Mouse (Mus musculus) intestine, postnatal 0 days (tissue): Measurements from ENCODE around the gene Apbb2. TPM values are rescaled to one million over a fixed set of nuclear protein-coding genes. Genes with fewer than 3 reads are reported as not detected.

Source experiments
- ATAC-seq: fragments of 200-750 bp; cut with Nextera tagmentation; 2 replicates; pipeline ENCODE4 v1.8.0; 2017; ENCODE audit warnings: mild to moderate bottlenecking, moderate TSS enrichment, moderate library complexity
- H3K27ac ChIP-seq: fragments of 300-500 bp; sonication (generic); 2 replicates; pipeline ENCODE4 v1.5.1; 2014; ENCODE audit warnings: mild to moderate bottlenecking, low read depth, low read length, moderate library complexity
- H3K27me3 ChIP-seq: fragments of 300-500 bp; sonication (generic); replicated peaks from 2 replicates; pipeline ENCODE4 v1.6.1; 2014; ENCODE audit warnings: low read length, mixed read lengths; ENCODE audit not compliant: control insufficient read depth, insufficient read depth
- H3K36me3 ChIP-seq: fragments of 300-500 bp; sonication (generic); 2 replicates; pipeline ENCODE4 v1.6.1; 2014; ENCODE audit warnings: mild to moderate bottlenecking, moderate library complexity; ENCODE audit not compliant: control insufficient read depth, insufficient read depth
- H3K4me1 ChIP-seq: fragments of 300-500 bp; sonication (generic); replicated peaks from 2 replicates; pipeline ENCODE4 v1.6.1; 2014; ENCODE audit warnings: antibody characterized with exemption, low read length, mixed read lengths; ENCODE audit not compliant: control insufficient read depth, insufficient read depth
- H3K4me2 ChIP-seq: fragments of 300-500 bp; sonication (generic); replicated peaks from 2 replicates; pipeline ENCODE4 v1.6.1; 2014; ENCODE audit warnings: low read depth, mild to moderate bottlenecking, moderate library complexity
- H3K4me3 ChIP-seq: fragments of 300-500 bp; sonication (generic); 2 replicates; pipeline ENCODE4 v1.5.1; 2014; ENCODE audit warnings: low read depth, low read length
- H3K9ac ChIP-seq: fragments of 300-500 bp; sonication (generic); 2 replicates; pipeline ENCODE4 v1.6.1; 2014; ENCODE audit warnings: mild to moderate bottlenecking, low read depth, low read length
- H3K9me3 ChIP-seq: fragments of 300-500 bp; sonication (generic); 2 replicates; pipeline ENCODE4 v1.6.1; 2016; ENCODE audit warnings: mixed run types; ENCODE audit not compliant: control insufficient read depth
- CTCF ChIP-seq: sonication (generic); IDR thresholded peaks from 2 replicates; pipeline ENCODE4 v1.5.1; 2016; ENCODE audit warnings: low read depth, mild to moderate bottlenecking, control low read depth, antibody characterized with exemption, moderate library complexity
- WGBS: fragments of 180-500 bp; shearing (Covaris S2); extraction: QIAGEN DNeasy Blood & Tissue Kit; methylation state at CpG from one replicate; pipeline ENCODE4 v1.1.7; 2014; 5-methylcytosine and 5-hydroxymethylcytosine counted together
- polyA plus RNA-seq: library from polyadenylated mRNA; unstranded; fragments of >200 nt; fragmentation: Nextera tagmentation; extraction: Ambion mirVana; gene quantifications from 2 replicates; pipeline ENCODE4 v1.2.1, GENCODE M21; 2015

Gene Apbb2
- polyA plus RNA-seq, 1 experiment from 2014 or later = 18.7 TPM

DNA sequence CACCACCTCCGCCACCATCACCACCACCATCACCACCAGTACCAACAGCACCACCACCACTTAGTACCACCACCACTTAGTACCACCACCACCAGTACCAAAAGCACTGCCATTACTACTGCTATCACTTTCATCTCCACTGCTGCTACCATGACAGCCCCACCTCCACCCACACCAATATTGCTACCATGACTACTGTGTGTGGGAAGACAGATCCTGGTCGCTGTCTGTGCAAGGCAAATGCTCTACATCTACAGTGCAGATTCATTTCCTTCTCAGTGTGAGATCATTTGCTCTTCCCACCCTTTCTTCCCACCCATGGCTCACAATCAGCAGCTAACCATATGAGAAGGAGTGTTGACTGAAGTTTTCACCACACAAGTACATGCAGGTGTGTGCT, 315.7 kb downstream of the Apbb2 start:
- H3K4me1 ChIP-seq = no peaks in the 10 kb centered on the region
- no peaks in the 10 kb centered on the region for H3K27me3 ChIP-seq
- H3K4me3 ChIP-seq = no peak overlapping the region
- no peak overlapping the region for H3K4me2 ChIP-seq
- no peak for ATAC-seq
- H3K9me3 ChIP-seq = no peaks in the 10 kb centered on the region
- H3K9ac ChIP-seq = no peak overlapping the region
- no peak for TF ChIP-seq CTCF
- no peak overlapping the region for H3K27ac ChIP-seq
- peaks cover 17% of the 10 kb centered on the region; the same call in 1 of the 2 replicates for H3K36me3 ChIP-seq
- 85% methylated on average over 2 of the region's 2 CpGs for WGBS

DNA sequence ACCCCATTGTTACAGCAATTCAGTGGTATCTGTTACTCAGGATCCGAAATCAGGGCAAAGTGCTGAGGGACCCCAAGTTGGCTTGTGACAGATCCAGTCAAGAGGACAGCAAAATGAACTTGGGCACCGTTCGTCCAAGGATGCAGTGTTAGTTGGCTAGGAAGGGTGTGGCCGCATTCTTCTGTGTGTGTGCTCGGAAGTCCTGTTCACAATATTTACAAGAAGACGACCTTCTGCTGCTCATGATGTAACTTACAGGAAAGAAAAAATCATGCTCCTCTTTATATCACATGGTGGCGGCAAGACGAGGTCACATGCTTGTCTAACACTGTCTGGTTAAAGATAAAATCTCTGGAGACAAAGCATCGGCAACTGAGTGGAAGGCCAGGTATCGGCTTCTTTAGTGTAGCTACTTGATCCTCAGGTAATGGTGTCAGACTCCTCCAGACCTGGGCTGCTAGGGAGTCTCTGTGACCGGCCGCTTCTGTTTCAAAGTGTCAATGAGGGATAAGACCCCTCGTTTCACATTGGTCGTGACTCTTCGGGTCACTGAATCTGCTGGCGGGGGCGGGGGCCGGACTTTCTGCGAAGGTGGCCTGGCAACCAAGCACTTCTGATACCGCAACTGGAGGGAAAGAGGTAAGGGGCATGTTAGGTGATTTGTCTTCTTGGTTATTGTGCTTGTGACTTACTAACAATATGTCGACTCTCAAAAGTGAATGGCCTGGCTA, 316.3 kb downstream of the Apbb2 start:
- Histone ChIP-seq H3K27ac (no peak overlapping the region), H3K36me3 (peaks cover 14% of the 10 kb centered on the region; the same call in 1 of the 2 replicates), H3K27me3 (no peaks in the 10 kb centered on the region), H3K9me3 (no peaks in the 10 kb centered on the region), H3K4me3 (no peak overlapping the region), H3K4me1 (no peaks in the 10 kb centered on the region), H3K4me2 (no peak overlapping the region), H3K9ac (no peak overlapping the region)
- no peak for TF ChIP-seq CTCF
- WGBS = 81% methylated on average over 21 of the region's 21 CpGs
- ATAC-seq = no peak

DNA sequence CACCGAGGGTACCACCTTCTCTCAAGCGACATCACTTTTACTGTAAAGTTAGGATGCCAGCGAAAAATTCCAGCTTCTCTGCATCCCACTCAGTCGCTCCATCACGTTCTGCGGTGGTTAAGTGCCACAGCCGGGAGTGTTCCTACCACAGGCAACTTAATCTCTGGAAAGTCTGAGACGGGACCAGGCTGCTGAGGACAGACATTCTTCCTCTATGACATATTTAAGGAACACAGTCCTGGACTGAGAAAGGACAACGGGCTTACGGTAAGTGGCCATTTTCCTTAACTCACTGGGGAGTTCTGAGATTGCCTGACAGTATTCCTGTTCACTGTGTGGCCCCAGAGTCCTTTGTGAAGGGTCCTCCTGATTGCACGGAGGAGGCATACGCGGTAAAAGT, 318.0 kb downstream of the Apbb2 start:
- Histone ChIP-seq H3K9ac (no peak overlapping the region), H3K9me3 (no peaks in the 10 kb centered on the region), H3K36me3 (peaks cover 13% of the 10 kb centered on the region; the same call in 1 of the 2 replicates), H3K27me3 (no peaks in the 10 kb centered on the region), H3K4me3 (no peak overlapping the region), H3K4me2 (no peak overlapping the region), H3K4me1 (no peaks in the 10 kb centered on the region), H3K27ac (no peak overlapping the region)
- no peak for TF ChIP-seq CTCF
- ATAC-seq = no peak
- WGBS = 90% methylated on average over 13 of the region's 13 CpGs

DNA sequence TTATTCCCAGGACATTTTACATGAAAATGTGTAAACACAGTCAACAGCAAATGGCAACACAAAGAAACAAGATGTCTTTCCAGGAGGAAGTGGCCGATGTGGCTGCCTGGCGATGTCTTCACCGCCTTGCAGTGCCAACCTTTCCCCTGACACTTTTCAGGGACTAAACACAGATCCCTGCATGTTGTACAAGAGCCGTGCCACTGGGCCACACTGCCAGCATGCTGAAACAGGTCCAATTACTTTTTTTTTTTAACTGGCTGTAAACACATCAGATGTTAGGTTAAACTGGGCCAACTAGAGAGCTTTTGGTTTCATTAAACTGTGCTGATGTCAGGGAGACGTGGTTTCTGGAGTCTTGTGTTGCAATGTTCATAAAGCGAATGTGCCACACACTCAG, 319.7 kb downstream of the Apbb2 start:
- Histone ChIP-seq H3K9me3 (no peaks in the 10 kb centered on the region), H3K4me3 (no peak overlapping the region), H3K27me3 (no peaks in the 10 kb centered on the region), H3K27ac (no peak overlapping the region), H3K9ac (no peak overlapping the region), H3K36me3 (0 out of 2 replicates have a peak, but pooled peaks cover 2% of the 10 kb centered on the region), H3K4me1 (no peaks in the 10 kb centered on the region), H3K4me2 (no peak overlapping the region)
- TF ChIP-seq CTCF = no peak
- 88% methylated on average over 6 of the region's 6 CpGs for WGBS
- no peak for ATAC-seq

DNA sequence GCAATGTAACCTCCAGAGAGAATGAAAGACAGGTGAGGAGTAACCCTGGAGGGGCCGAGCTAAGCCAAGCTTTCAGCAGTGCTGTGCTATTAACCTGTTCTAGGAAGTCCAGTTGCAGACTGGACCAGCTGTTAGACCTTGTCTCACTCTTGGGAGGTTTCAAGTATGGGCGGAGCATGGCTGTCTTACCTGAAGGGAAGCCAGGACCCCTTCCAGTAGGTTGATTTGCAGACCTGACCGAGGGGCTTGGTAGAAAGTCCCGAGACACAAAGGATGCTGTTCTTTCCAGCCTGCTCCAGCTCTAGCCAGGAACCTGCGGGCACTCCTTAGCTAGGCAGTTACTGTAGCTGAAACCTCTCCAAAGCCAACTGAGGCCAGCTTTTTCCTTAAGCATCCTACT, 322.5 kb downstream of the Apbb2 start:
- H3K9me3 ChIP-seq = no peaks in the 10 kb centered on the region

DNA sequence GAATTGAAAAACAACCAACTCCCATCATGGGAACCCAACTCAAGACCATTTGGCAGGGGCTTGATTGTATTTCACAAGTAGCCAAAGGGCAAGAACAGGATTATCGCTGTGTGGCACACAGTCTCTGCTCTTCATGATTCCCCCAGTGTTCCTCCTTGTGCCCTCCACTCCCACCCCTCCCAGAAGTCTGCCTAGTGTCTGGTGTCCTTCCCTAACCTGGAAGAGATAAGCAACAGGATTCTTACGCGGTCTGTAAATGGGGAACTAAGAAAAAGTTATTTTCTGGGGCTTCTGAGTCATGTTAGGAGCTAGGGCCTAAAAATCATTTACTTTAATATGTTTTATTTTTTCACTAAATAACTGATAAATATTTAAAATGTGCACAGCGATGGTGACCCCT, 323.6 kb downstream of the Apbb2 start:
- Histone ChIP-seq H3K4me2 (no peak overlapping the region), H3K27ac (no peak overlapping the region), H3K27me3 (no peaks in the 10 kb centered on the region), H3K9me3 (no peaks in the 10 kb centered on the region), H3K4me1 (no peaks in the 10 kb centered on the region), H3K9ac (no peak overlapping the region), H3K4me3 (no peak overlapping the region), H3K36me3 (no peaks in the 10 kb centered on the region)
- WGBS = 91% methylated on average over 4 of the region's 4 CpGs
- no peak for TF ChIP-seq CTCF
- ATAC-seq = no peak

More for the DNA sequence above, 322.5 kb downstream of the Apbb2 start:
- Histone ChIP-seq H3K4me2 (no peak overlapping the region), H3K27me3 (no peaks in the 10 kb centered on the region), H3K36me3 (no peaks in the 10 kb centered on the region), H3K9ac (no peak overlapping the region), H3K4me1 (no peaks in the 10 kb centered on the region), H3K4me3 (no peak overlapping the region), H3K27ac (no peak overlapping the region)
- 94% methylated on average over 5 of the region's 5 CpGs for WGBS
- no peak for ATAC-seq
- no peak for TF ChIP-seq CTCF
